Mouse (Mus musculus): ENCODE results near the gene Plekha5.
"Not testable (repeated sequence)": the region's sequence is repeated elsewhere in the genome, so short reads cannot be mapped to it uniquely, and the experiment has no call there.

The Plekha5 gene

GRCm38 (mm10) chr6:140528414-140528813 lies 104.6 kb downstream of the Plekha5 start:
- DNase-seq (ENCODE audit: low spot score in 2 of 2): no peak

DNA sequence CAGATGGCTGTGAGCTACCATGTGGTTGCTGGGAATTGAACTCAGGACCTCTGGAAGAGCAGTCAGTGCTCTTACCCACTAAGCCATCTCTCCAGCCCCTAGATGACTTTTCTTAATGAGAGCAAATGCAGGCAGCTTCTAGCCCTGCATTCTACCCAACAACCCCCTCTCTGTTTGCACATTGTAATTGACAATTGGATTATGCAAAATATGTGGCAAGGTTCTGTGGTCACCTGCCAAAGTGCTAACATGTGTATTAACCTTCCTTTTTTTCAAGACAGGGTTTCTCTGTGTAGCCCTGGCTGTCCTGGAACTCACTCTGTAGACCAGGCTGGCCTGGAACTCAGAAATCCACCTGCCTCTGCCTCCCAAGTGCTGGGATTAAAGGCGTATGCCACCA lies 109.0 kb downstream of the Plekha5 start:
- not testable (repeated sequence) for DNase-seq (ENCODE audit: low spot score in 2 of 2)

- no peak for DNase-seq (ENCODE audit: low spot score in 2 of 2)
These were observed 109.8 kb downstream of the Plekha5 start for GRCm38 (mm10) chr6:140533606-140534005.

GRCm38 (mm10) chr6:140535504-140535903 lies 111.7 kb downstream of the Plekha5 start:
- DNase-seq (ENCODE audit: low spot score in 2 of 2): no peak

DNA sequence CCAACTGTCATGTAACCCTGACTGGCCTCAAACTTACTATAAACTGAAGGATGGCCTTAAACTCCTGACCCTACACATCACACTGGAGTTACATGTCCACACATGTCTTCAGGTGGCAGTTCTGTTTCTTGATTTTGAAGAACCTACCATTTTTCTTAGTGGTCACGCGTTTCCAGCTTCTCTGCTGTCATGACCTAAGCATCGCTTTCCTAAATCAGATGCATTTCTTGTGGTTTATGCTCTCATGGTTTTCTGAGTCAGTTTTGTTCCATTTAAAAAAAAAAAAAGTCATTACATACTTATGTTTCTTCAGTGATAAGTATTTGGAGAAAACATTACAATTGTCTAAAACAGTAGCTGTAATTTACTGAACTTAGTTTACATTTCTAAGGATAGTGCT lies 118.1 kb downstream of the Plekha5 start:
- no peak for DNase-seq (ENCODE audit: low spot score in 2 of 2)

GRCm38 (mm10) chr6:140543005-140543794 lies 119.3 kb downstream of the Plekha5 start:
- no peak for DNase-seq (ENCODE audit: low spot score in 2 of 2)

GRCm38 (mm10) chr6:140546095-140546494 lies 122.2 kb downstream of the Plekha5 start:
- DNase-seq (ENCODE audit: low spot score in 2 of 2): no peak

- DNase-seq (ENCODE audit: low spot score in 2 of 2): no peak
These were observed 122.9 kb downstream of the Plekha5 start for GRCm38 (mm10) chr6:140546648-140547201.

GRCm38 (mm10) chr6:140547203-140547944 lies 123.5 kb downstream of the Plekha5 start:
- no peak for DNase-seq (ENCODE audit: low spot score in 2 of 2)

- no peak for DNase-seq (ENCODE audit: low spot score in 2 of 2)
These were observed 124.4 kb downstream of the Plekha5 start for GRCm38 (mm10) chr6:140548082-140548769.

DNA sequence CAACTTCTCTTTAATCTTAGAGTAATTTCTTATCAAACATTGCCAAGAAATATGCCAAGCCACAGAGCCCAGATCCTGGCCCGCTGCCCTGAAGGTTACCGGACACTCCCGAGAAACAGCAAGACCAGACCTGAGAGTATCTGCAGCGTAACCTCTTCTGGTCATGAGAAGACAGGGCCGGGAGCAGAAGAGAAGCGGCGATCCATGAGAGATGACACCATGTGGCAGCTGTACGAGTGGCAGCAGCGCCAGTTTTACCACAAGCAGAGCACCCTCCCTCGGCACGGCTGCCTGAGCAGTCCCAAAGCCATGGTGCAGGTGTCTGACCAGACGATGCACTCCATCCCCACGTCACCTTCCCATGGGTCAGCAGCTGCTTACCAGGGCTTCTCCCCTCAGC lies 126.9 kb downstream of the Plekha5 start:
- DNase-seq (ENCODE audit: low spot score in 2 of 2): no peak

DNA sequence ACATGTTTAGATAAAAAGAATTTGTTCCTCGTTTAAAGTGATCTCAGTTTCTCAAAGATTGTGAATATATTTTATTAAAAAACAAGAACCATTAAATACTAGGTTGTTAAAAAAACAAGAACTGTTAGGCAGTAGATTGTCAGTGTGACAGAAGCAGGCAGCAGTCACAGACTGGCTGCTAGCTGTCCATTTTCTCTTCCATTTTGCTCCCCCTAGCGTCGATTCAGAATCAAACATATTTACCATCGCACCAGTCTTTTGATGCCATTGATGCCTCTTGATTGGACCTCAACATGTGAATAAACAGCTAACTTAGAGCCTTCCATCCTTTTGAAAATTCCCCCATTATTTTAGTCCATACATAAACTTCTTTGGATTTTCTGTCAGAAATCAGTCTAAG lies 130.4 kb downstream of the Plekha5 start:
- DNase-seq (ENCODE audit: low spot score in 2 of 2): no peak

DNA sequence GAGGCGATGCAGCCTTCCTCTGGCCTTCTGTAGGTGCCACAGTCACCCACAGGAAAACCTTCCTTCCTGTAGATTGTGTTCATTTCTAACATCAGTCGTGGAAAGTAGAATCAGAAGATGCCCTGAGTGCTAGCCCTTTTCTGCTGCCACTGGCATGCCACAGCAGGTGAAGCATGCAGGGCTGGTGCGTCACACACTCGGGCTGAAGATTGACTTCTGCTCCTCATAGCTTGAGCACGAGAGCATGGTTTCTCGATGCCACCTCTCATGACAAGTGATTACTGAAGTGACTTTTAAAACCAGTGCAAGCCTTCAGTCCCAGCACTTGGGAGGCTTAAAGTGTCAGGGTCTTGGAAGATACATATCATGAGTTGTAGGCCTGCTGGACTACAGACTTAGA lies 135.6 kb downstream of the Plekha5 start:
- no peak for DNase-seq (ENCODE audit: low spot score in 2 of 2)

- no peak for DNase-seq (ENCODE audit: low spot score in 2 of 2)
These were observed 137.5 kb downstream of the Plekha5 start for GRCm38 (mm10) chr6:140561151-140561916.

- DNase-seq (ENCODE audit: low spot score in 2 of 2): no peak
These were observed 138.2 kb downstream of the Plekha5 start for GRCm38 (mm10) chr6:140561917-140562590.

GRCm38 (mm10) chr6:140567199-140567598 lies 143.3 kb downstream of the Plekha5 start:
- no peak for DNase-seq (ENCODE audit: low spot score in 2 of 2)

DNA sequence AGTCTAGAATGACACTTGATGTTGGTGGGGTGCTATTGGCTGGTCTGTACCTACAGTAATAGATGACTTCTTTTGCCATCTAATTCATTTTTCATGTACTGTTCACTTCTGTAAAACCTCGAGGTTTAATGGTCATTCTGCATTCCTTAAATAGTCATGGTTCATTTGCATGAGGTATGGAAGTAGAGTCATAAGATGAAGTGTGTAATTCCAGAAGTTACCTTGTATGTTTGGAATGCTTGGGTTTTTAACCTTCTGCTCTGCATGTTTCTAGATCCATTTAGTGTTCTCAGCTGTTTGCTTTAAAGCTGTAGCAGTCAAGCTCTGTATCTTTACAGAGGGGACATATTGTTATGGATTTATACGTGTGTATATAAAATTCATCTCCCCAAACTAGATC lies 144.0 kb downstream of the Plekha5 start:
- no peak for DNase-seq (ENCODE audit: low spot score in 2 of 2)

GRCm38 (mm10) chr6:140570152-140570551 lies 146.3 kb downstream of the Plekha5 start:
- DNase-seq (ENCODE audit: low spot score in 2 of 2): no peak

DNA sequence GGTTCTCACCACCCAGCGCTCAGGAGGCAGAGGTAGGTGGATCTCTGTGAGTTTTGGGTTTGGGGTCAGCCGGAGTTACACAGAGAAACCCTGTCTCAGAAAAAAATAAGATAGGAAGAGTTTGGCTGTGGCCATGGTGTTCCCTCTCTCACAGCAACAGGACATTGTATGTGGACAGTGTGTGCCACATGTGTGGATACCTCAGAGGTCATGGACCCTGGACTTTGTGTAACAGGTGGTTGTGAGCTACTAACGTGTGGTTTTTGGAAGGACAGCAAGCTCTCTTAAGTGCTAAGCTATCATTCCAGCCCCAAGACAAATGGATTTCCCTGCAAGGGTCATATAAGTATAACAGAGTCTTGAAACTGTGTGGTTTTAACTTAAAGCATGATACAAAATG lies 151.1 kb downstream of the Plekha5 start:
- no peak for DNase-seq (ENCODE audit: low spot score in 2 of 2)

DNA sequence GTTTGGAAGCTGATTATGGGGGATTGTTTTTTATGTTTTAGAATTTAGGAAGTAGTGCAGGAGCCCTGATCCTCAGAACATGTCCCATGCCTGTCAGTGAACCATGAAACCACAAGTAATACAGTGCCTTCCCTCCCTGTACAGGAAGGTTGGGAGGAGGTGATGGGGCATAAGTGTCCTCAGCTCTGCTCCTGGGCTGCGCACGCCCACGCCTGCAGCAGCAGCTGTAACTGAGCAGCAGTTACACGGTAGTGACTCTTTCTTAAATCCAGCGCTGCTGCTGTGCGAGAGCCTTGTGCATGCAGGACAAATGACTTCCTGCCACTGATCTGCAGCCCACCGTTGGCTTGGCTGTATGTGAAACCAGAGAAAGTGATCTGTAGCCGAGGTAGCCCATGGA lies 152.3 kb downstream of the Plekha5 start:
- no peak for DNase-seq (ENCODE audit: low spot score in 2 of 2)

Data from frontal cortex, postnatal 10 days (tissue).